16 mouse cellular contexts compared by ENCODE assay signal in genomic region chr1:103181000-103181399, GRCm38 (mm10).
DNase-seq lines count a peak whose midpoint lies in the region.
"Had no signal": no experiment of that assay in that cellular context is flagged by ENCODE, and none has a peak within 500 bp of the region (broad histone marks: within the 10 kb centered on the region; RNA-seq: fewer than 3 reads in every experiment).

No protein-coding gene starts in this region.

- DNase-seq in left cerebral cortex, postnatal 14 days (ENCODE audit: low spot score in 2 of 2), result peak; percentile 2 to 7
- no peak for DNase-seq in left cerebral cortex, adult 11 months (ENCODE audit: low spot score)
- peak; percentile 3 for DNase-seq in right cerebral cortex, postnatal 14 days
- no peak for DNase-seq in right cerebral cortex, postnatal 4 days
- DNase-seq in right cerebral cortex, postnatal 36 days (ENCODE audit: low spot score in 2 of 2), result peak; percentile 1
- DNase-seq in T-cell, adult 2 months (ENCODE audit: low spot score), result no peak
- DNase-seq: adrenal gland, adult 8-10 months; adrenal gland, postnatal 25 days; cerebellum, adult 18-20 months; cerebellum, adult 9-10 months; cerebellum, postnatal 14 days; gastrocnemius, adult 2 months; gastrocnemius, postnatal 14 days; heart, adult 11 months; heart, postnatal 10 days; heart, postnatal 36 days had no signal

- intact Hi-C loops in left cerebral cortex, postnatal 14 days (cut with DNase I), result no loop called here

Comparison
In these comparisons a context has a peak if more than half of its experiments do, and no peak if none do; other contexts are left out.
1. DNase-seq: peak in left cerebral cortex, postnatal 14 days (2 of 2), right cerebral cortex, postnatal 14 days (single experiment) and right cerebral cortex, postnatal 36 days (2 of 2); none in left cerebral cortex, adult 11 months (single experiment), right cerebral cortex, postnatal 4 days (single experiment) and T-cell, adult 2 months (single experiment).